Mouse (Mus musculus) forebrain, embryonic 12.5 days (tissue): ENCODE measurements around the gene Ptpru. TPM values are rescaled to one million over a fixed set of nuclear protein-coding genes. Genes with fewer than 3 reads are reported as not detected.
"Not testable (repeated sequence)": the region's sequence is repeated elsewhere in the genome, so short reads cannot be mapped to it uniquely, and the experiment has no call there.

Experiments used
- ATAC-seq: fragments of 200-750 bp; cut with Nextera tagmentation; 2 replicates; pipeline ENCODE4 v1.8.0; 2017; ENCODE audit warnings: moderate TSS enrichment; ENCODE audit not compliant: low FRiP score
- H3K27ac ChIP-seq: fragments of 300-500 bp; sonication (generic); 2 replicates; pipeline ENCODE4 v1.5.1; 2016; ENCODE audit warnings: mild to moderate bottlenecking
- H3K27me3 ChIP-seq: fragments of 300-500 bp; sonication (generic); 2 replicates; pipeline ENCODE4 v1.6.1; 2016; ENCODE audit warnings: mild to moderate bottlenecking
- H3K36me3 ChIP-seq: fragments of 300-500 bp; sonication (generic); replicated peaks from 2 replicates; pipeline ENCODE4 v1.6.1; 2016; ENCODE audit warnings: mild to moderate bottlenecking
- H3K4me1 ChIP-seq: fragments of 300-500 bp; sonication (generic); 2 replicates; pipeline ENCODE4 v1.6.1; 2016
- H3K4me2 ChIP-seq: fragments of 300-500 bp; sonication (generic); 2 replicates; pipeline ENCODE4 v1.6.1; 2016; ENCODE audit warnings: mild to moderate bottlenecking, moderate library complexity
- H3K4me3 ChIP-seq: fragments of 300-500 bp; sonication (generic); replicated peaks from 2 replicates; pipeline ENCODE4 v1.5.1; 2016; ENCODE audit warnings: mild to moderate bottlenecking
- H3K9ac ChIP-seq: fragments of 300-500 bp; sonication (generic); 2 replicates; pipeline ENCODE4 v1.6.1; 2016; ENCODE audit warnings: mild to moderate bottlenecking
- H3K9me3 ChIP-seq: fragments of 300-500 bp; sonication (generic); 2 replicates; pipeline ENCODE4 v1.6.1; 2016
- WGBS: fragments of 180-500 bp; shearing (Covaris S2); methylation state at CpG from one replicate; pipeline ENCODE4 v1.1.7; 2016; 5-methylcytosine and 5-hydroxymethylcytosine counted together
- polyA plus RNA-seq: library from polyadenylated mRNA; unstranded; fragments of >200 nt; fragmentation: Nextera tagmentation; extraction: Ambion mirVana; gene quantifications from 2 replicates; pipeline ENCODE4 v1.2.1, GENCODE M21; 2016

Ptpru gene
- polyA plus RNA-seq, 1 experiment from 2014 or later: 47.1 TPM

- H3K36me3 ChIP-seq: peaks cover 16% of the 10 kb centered on the region
- not testable (repeated sequence) for H3K4me3 ChIP-seq, H3K9me3 ChIP-seq, H3K4me1 ChIP-seq, ATAC-seq, H3K9ac ChIP-seq, H3K27me3 ChIP-seq, H3K27ac ChIP-seq, H3K4me2 ChIP-seq
- WGBS: 97% methylated on average over 4 of the region's 6 CpGs
Measured at GRCm38 (mm10) chr4:131804732-131805131, 33.4 kb downstream of the Ptpru start.

- ATAC-seq: no peak
- Histone ChIP-seq H3K36me3 (peaks cover 21% of the 10 kb centered on the region), H3K4me1 (0 out of 2 replicates have a peak, but pooled peaks cover 6% of the 10 kb centered on the region), H3K9ac (no peak overlapping the region), H3K27ac (no peak overlapping the region), H3K4me3 (no peak overlapping the region), H3K9me3 (no peaks in the 10 kb centered on the region), H3K27me3 (no peaks in the 10 kb centered on the region), H3K4me2 (no peak overlapping the region)
- WGBS: 81% methylated on average over 9 of the region's 9 CpGs
Measured at GRCm38 (mm10) chr4:131803846-131804245, 34.2 kb downstream of the Ptpru start.

- no peak for ATAC-seq
- 25% methylated on average over 4 of the region's 4 CpGs for WGBS
- no peaks in the 10 kb centered on the region for H3K9me3 ChIP-seq
- H3K4me2 ChIP-seq: no peak overlapping the region
- H3K36me3 ChIP-seq: peaks cover 42% of the 10 kb centered on the region
- no peaks in the 10 kb centered on the region for H3K27me3 ChIP-seq
- no peak overlapping the region for H3K27ac ChIP-seq
- no peak overlapping the region for H3K4me3 ChIP-seq
- peaks cover 9% of the 10 kb centered on the region; the same call in 1 of the 2 replicates for H3K4me1 ChIP-seq
- no peak overlapping the region for H3K9ac ChIP-seq
Measured at GRCm38 (mm10) chr4:131798968-131799367, 39.1 kb downstream of the Ptpru start.

GRCm38 (mm10) chr4:131797920-131798319 lies 40.2 kb downstream of the Ptpru start:
- no peak overlapping the region for H3K9ac ChIP-seq
- ATAC-seq: no peak
- WGBS: 64% methylated on average over 12 of the region's 12 CpGs

GRCm38 (mm10) chr4:131797483-131797882 lies 40.6 kb downstream of the Ptpru start:
- no peak for ATAC-seq
- Histone ChIP-seq H3K4me2 (no peak overlapping the region), H3K27me3 (no peaks in the 10 kb centered on the region), H3K9me3 (no peaks in the 10 kb centered on the region), H3K9ac (no peak overlapping the region), H3K36me3 (peaks cover 42% of the 10 kb centered on the region), H3K27ac (no peak overlapping the region), H3K4me3 (no peak overlapping the region), H3K4me1 (peaks cover 9% of the 10 kb centered on the region; the same call in 1 of the 2 replicates)
- 71% methylated on average over 7 of the region's 7 CpGs for WGBS

More at GRCm38 (mm10) chr4:131797920-131798319, 40.2 kb downstream of the Ptpru start:
- Histone ChIP-seq H3K4me1 (peaks cover 9% of the 10 kb centered on the region; the same call in 1 of the 2 replicates), H3K4me2 (no peak overlapping the region), H3K27ac (no peak overlapping the region), H3K9me3 (no peaks in the 10 kb centered on the region), H3K4me3 (no peak overlapping the region), H3K36me3 (peaks cover 47% of the 10 kb centered on the region), H3K27me3 (no peaks in the 10 kb centered on the region)

- H3K4me2 ChIP-seq: no peak overlapping the region
- no peaks in the 10 kb centered on the region for H3K27me3 ChIP-seq
- H3K4me3 ChIP-seq: no peak overlapping the region
- no peak for ATAC-seq
- H3K4me1 ChIP-seq: peaks cover 9% of the 10 kb centered on the region; the same call in 1 of the 2 replicates
- WGBS: 87% methylated on average over 14 of the region's 14 CpGs
- H3K9me3 ChIP-seq: no peaks in the 10 kb centered on the region
- H3K27ac ChIP-seq: no peak overlapping the region
- no peak overlapping the region for H3K9ac ChIP-seq
- H3K36me3 ChIP-seq: peaks cover 41% of the 10 kb centered on the region
Measured at GRCm38 (mm10) chr4:131796312-131797080, 41.6 kb downstream of the Ptpru start.

GRCm38 (mm10) chr4:131786800-131787199 lies 51.3 kb downstream of the Ptpru start:
- ATAC-seq: no peak
- Histone ChIP-seq H3K9ac (no peak overlapping the region), H3K4me3 (no peak overlapping the region), H3K36me3 (peaks cover 33% of the 10 kb centered on the region), H3K27me3 (no peaks in the 10 kb centered on the region), H3K9me3 (no peaks in the 10 kb centered on the region), H3K4me1 (0 out of 2 replicates have a peak, but pooled peaks cover 2% of the 10 kb centered on the region), H3K27ac (no peak overlapping the region), H3K4me2 (no peak overlapping the region)
- WGBS: 79% methylated on average over 7 of the region's 7 CpGs

GRCm38 (mm10) chr4:131784034-131784433 lies 54.1 kb downstream of the Ptpru start:
- no peak overlapping the region for H3K27ac ChIP-seq
- H3K4me1 ChIP-seq: 0 out of 2 replicates have a peak, but pooled peaks cover 7% of the 10 kb centered on the region
- H3K4me2 ChIP-seq: no peak overlapping the region
- H3K9ac ChIP-seq: no peak overlapping the region
- no peak overlapping the region for H3K4me3 ChIP-seq
- no peaks in the 10 kb centered on the region for H3K9me3 ChIP-seq
- ATAC-seq: no peak
- peaks cover 32% of the 10 kb centered on the region for H3K36me3 ChIP-seq
- 20% methylated on average over 9 of the region's 9 CpGs for WGBS
- no peaks in the 10 kb centered on the region for H3K27me3 ChIP-seq

- H3K4me3 ChIP-seq: no peak overlapping the region
- no peaks in the 10 kb centered on the region for H3K9me3 ChIP-seq
Measured at GRCm38 (mm10) chr4:131781023-131781422, 57.1 kb downstream of the Ptpru start.

GRCm38 (mm10) chr4:131778616-131779275 lies 59.3 kb downstream of the Ptpru start:
- Histone ChIP-seq H3K4me3 (no peak overlapping the region), H3K9ac (no peak overlapping the region), H3K4me2 (no peak overlapping the region), H3K9me3 (no peaks in the 10 kb centered on the region), H3K4me1 (0 out of 2 replicates have a peak, but pooled peaks cover 7% of the 10 kb centered on the region), H3K36me3 (peaks cover 9% of the 10 kb centered on the region), H3K27ac (no peak overlapping the region), H3K27me3 (no peaks in the 10 kb centered on the region)
- 92% methylated on average over 13 of the region's 14 CpGs for WGBS
- ATAC-seq: no peak

More at GRCm38 (mm10) chr4:131781023-131781422, 57.1 kb downstream of the Ptpru start:
- Histone ChIP-seq H3K4me2 (no peak overlapping the region), H3K27me3 (no peaks in the 10 kb centered on the region), H3K9ac (no peak overlapping the region), H3K27ac (no peak overlapping the region), H3K36me3 (peaks cover 8% of the 10 kb centered on the region; the same call in 1 of the 2 replicates), H3K4me1 (0 out of 2 replicates have a peak, but pooled peaks cover 7% of the 10 kb centered on the region)
- ATAC-seq: no peak
- 63% methylated on average over 3 of the region's 3 CpGs for WGBS

GRCm38 (mm10) chr4:131771384-131771783 lies 66.7 kb downstream of the Ptpru start:
- no peaks in the 10 kb centered on the region for H3K9me3 ChIP-seq
- no peak overlapping the region for H3K4me2 ChIP-seq
- H3K4me3 ChIP-seq: no peak overlapping the region
- WGBS: 85% methylated on average over 11 of the region's 11 CpGs
- no peaks in the 10 kb centered on the region for H3K4me1 ChIP-seq
- no peak overlapping the region for H3K9ac ChIP-seq
- no peak for ATAC-seq
- H3K27me3 ChIP-seq: no peaks in the 10 kb centered on the region
- no peak overlapping the region for H3K27ac ChIP-seq
- H3K36me3 ChIP-seq: peaks cover 42% of the 10 kb centered on the region

GRCm38 (mm10) chr4:131763911-131764310 lies 74.2 kb downstream of the Ptpru start:
- Histone ChIP-seq H3K9me3 (no peaks in the 10 kb centered on the region), H3K4me2 (no peak overlapping the region), H3K9ac (no peak overlapping the region), H3K4me3 (no peak overlapping the region), H3K27me3 (no peaks in the 10 kb centered on the region), H3K36me3 (peaks cover 10% of the 10 kb centered on the region), H3K4me1 (no peaks in the 10 kb centered on the region), H3K27ac (no peak overlapping the region)
- ATAC-seq: no peak
- WGBS: 88% methylated on average over 7 of the region's 7 CpGs
